ENCODE assay signal across 1 mouse cellular context in genomic region chr11:121014896-121015300, GRCm38 (mm10).
A peak's percentile ranks its signal among the peaks of the same experiment; 100 is the strongest.
TF ChIP-seq lines count a peak whose summit lies in the region.

No protein-coding gene starts in this region.

TF ChIP-seq in MEL, 35 proteins besides CTCF, POLR2A, EP300 and RAD21:
- TF ChIP-seq TCF12 (IDR thresholded peaks at IDR 0.05; ENCODE audit: low read depth, low read length) (0 out of 2 replicates have a peak, but pooled peaks have one; percentile 6), CHD2 (IDR thresholded peaks at IDR 0.05; ENCODE audit: low read length) (no peak), E2F4 (IDR thresholded peaks at IDR 0.05; ENCODE audit: borderline replicate concordance, low read depth, low read length) (no peak), ZNF384 (IDR thresholded peaks at IDR 0.05; ENCODE audit: low read depth, low read length) (no peak), ZKSCAN1 (IDR thresholded peaks at IDR 0.05; ENCODE audit: low read depth, low read length) (no peak), MYB (IDR thresholded peaks at IDR 0.05; ENCODE audit: low read depth, low read length) (no peak), NRF1 (IDR thresholded peaks at IDR 0.05; ENCODE audit: insufficient read depth, low read depth, low read length, poor library complexity, severe bottlenecking) (no peak), ETS1 (IDR thresholded peaks at IDR 0.05; ENCODE audit: low read depth, low read length) (0 out of 2 replicates have a peak, but pooled peaks have one; percentile 29), CHD1 (IDR thresholded peaks at IDR 0.05; ENCODE audit: low read depth, low read length) (no peak)
